Mouse (Mus musculus) splenic B cell, adult 2 months (primary cell): ENCODE results near the gene Fnip2.

ENCODE experiments used
- DNase-seq: peaks from one replicate; pipeline ENCODE4 v3.0.0-alpha.2; 2011; ENCODE audit warnings: low read depth, low spot score
- H3K27me3 ChIP-seq: 2 replicates; pipeline ENCODE4 v1.6.1; 2012; ENCODE audit warnings: mild to moderate bottlenecking, low read length, moderate library complexity, mixed read lengths; ENCODE audit not compliant: control insufficient read depth, poor library complexity, insufficient read depth, severe bottlenecking
- H3K36me3 ChIP-seq: 2 replicates; pipeline ENCODE4 v1.6.1; 2012; ENCODE audit warnings: mild to moderate bottlenecking, low read length, moderate library complexity, mixed read lengths; ENCODE audit not compliant: control insufficient read depth, poor library complexity, insufficient read depth, severe bottlenecking

Fnip2 gene

DNA sequence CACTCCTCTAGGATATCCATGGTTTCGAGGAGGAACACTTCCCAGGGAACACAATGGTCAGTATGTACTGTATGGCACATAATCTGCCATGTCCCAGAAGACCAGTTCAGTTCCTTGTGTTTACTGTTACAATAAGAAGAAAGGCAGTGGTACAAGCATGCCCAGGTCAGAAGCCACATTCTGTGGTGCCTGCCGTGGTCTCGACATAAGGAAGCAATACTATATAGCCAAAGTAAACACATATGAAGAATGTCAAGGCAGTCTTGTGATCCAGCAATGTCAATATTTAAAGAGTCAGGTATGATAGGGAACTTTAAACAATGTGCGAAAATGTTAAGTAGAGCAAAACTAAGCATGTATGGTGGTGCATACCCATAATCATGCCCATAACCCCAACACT, 44.2 kb downstream of the Fnip2 start:
- Histone ChIP-seq H3K36me3 (no peaks in the 10 kb centered on the region), H3K27me3 (no peaks in the 10 kb centered on the region; the same call in 1 of the 2 replicates)
- DNase-seq = no peak

DNA sequence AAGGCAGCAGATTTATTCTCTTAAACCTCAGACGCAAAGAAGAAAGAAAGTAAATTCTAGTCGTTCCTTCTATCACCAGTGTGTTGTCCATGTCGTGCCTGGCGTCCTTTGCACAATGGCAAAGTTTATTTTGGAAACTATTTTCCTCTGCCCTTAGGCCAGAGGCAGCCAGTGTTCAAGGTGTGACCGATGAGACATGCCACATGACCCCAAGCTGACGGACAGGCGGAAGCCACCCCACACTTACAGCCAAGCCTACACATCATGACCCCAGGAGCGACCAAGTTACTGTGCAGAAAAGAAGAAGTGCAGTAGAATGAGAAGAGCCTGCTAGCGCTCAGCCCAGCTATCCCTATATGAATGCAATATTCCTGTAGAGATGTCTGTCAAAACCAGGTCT, 47.7 kb downstream of the Fnip2 start:
- H3K27me3 ChIP-seq = no peaks in the 10 kb centered on the region; the same call in 1 of the 2 replicates
- H3K36me3 ChIP-seq = no peaks in the 10 kb centered on the region
- DNase-seq = no peak

DNA sequence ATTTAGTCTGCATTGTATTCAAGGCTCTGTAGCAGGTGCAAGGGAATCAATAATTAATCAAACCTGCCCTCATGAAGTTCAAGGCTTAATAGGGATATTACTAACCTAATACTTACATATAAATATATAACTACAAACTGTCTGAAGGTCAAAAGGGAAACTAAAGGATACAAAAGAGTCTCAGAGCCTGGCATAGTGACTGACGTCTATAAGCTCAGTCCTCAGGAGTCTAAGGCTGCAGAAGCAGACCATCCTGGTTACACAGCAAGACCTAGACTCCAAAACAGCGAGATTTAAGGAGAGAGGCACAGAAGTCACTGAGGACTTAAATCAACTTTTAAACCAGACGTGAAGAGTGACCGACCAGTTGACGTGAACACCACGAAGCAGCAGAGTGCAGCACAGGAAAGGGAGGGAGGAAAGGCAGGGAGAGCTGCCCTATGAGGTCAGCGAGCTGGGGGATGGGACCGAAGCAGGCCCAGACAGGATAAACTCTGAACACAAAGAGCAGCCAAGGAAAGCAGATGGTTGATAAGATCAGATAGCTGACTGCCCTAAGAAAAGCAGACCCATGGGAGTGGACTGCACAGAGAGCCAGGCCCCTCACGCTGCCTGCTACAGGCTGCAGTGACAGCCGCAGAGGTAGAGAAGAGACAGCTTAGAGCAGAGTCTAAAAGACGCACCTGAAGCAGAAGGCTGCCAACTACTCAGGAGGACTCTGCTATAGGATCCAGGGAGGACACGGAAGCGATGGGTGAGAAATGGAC, 48.7 kb downstream of the Fnip2 start:
- H3K27me3 ChIP-seq = no peaks in the 10 kb centered on the region; the same call in 1 of the 2 replicates
- H3K36me3 ChIP-seq = no peaks in the 10 kb centered on the region
- DNase-seq = no peak

DNA sequence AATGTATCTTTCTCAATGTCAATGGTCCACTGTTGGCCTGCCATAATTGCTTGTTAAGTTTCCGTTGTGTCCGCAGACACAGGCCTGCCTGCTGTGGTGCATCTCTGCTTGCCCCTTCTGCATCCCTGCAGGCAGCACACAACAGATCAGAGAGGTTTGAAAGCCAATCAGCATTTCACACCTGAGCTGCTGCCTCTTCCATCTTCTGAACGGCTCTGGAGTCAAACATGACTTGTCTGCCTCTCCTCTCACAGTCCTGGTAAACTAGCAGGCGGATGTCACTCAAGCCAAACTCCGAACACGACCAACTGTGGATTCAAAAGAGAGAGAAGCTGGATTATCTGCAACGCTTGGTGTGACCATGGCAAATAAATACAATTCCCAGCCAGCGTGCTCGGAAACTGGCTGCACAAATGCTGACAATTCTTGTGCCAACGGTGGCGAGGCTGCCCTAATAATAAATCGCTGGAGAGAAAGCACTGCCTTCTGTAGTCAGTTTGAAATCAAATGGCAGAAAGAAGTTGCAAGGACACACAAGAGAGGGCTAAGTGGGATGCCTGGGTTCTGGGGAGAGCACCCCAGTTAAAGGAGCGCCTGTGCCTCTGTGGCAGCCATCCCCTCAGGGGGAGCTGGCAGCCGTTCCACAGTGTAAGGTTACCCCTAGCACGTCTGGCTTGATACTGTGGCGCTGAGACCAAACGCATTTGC, 49.6 kb downstream of the Fnip2 start:
- DNase-seq = no peak

DNA sequence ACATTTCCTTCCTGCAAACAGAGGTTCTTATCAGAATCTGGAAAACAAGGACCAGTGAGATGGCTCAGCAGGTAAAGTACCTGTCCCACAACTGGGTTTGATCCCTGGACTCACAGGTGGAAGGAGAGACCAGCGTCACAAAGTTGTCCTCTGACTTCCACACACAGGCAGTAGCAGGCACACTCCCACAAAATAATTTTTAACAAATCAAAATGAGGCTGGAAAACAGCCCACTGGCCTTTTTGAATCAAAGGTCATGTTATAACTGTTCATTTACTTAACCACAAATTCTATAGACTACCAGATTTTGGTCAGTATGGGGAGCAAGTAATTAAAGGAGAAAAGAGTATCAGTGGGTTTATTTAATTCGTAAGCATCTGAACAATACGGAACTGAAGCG, 50.6 kb downstream of the Fnip2 start:
- H3K36me3 ChIP-seq = no peaks in the 10 kb centered on the region
- no peak for DNase-seq
- H3K27me3 ChIP-seq = no peaks in the 10 kb centered on the region; the same call in 1 of the 2 replicates

More for the DNA sequence above, 49.6 kb downstream of the Fnip2 start:
- H3K36me3 ChIP-seq = no peaks in the 10 kb centered on the region
- no peaks in the 10 kb centered on the region; the same call in 1 of the 2 replicates for H3K27me3 ChIP-seq

DNA sequence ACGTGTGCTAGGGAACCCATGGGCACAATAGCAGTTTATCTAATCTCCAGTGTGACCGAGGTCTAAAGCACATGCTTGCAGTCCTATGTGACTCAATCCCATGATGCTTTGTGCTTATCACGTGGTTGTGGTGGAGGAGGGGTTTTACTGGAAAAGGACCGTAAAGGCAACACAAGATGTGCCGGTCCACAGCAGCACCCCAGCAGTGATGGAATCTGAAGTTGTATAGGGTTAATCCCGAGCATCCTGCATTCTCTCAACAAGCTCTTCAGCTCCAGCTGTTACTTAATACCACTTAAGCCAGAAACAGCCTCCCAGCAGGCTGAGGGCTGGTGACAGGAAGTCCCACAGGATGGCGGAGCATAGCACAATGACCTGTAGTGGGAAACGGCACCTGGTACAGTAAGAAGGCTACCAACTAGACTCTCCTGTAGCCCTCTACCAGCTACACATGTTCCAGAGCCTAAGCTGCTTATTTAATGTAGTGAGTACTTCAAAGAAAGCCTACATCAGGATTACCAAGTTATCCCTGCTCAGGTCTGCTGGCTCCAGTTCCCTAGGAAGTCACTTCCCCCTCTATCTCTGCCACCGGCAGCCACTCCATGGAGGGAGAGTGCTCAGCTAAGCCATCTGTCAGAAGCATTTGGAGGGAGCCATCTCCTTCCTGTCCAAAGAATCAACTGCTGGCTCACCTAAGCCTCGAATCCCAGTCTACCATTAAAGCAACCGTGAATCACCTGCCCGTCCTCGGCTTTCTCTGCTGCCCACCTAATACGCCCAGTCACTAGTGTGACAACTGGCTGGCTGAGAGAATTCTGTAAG, 51.3 kb downstream of the Fnip2 start:
- DNase-seq = no peak
- Histone ChIP-seq H3K36me3 (no peaks in the 10 kb centered on the region), H3K27me3 (no peaks in the 10 kb centered on the region; the same call in 1 of the 2 replicates)

DNA sequence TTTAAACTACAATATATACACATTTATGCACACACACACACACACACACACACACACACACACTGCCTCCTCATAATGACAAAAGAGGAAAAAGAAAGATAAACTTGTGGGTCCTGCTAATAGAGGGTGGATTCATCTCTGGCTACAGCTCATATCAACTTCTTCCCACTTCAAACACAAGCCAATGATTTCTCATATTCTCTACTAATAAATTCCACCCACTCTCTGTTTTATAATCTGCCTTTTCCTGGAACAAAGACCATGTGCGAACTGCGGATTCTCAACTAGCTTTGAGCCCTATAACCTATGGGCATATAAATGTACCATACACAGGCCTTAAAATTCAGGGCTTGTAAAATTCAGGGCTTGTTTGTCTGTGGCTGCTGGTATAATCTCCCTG, 53.3 kb downstream of the Fnip2 start:
- no peak for DNase-seq
- Histone ChIP-seq H3K36me3 (no peaks in the 10 kb centered on the region), H3K27me3 (no peaks in the 10 kb centered on the region; the same call in 1 of the 2 replicates)

DNA sequence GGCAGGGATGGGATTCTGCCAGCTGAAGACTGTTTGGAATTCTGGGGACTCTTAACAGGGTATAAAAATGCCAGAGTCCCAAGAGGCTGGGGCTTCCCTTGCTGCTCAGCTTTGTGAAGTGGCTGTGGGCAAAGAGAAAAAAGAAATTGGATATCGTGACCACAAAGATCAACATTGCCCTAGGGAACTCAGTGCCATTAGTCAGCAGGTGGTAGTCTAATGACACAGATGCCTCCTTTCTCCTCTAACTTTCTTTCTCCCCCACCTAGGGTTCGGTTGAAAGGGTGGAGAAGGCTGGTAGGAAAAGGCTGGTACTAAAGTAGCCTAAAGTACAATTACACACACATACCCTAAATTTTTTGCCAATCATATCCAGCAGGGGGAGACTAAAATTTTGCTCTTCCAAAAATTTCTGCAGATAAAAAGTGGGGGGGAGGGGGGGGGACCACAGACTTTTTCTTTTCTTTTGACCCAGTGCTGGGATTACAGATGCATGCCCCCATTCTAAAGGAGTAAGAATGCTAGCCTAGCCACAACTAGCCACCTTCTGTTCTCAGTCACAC, 66.3 kb downstream of the Fnip2 start:
- Histone ChIP-seq H3K36me3 (no peaks in the 10 kb centered on the region), H3K27me3 (no peaks in the 10 kb centered on the region)
- DNase-seq = no peak

DNA sequence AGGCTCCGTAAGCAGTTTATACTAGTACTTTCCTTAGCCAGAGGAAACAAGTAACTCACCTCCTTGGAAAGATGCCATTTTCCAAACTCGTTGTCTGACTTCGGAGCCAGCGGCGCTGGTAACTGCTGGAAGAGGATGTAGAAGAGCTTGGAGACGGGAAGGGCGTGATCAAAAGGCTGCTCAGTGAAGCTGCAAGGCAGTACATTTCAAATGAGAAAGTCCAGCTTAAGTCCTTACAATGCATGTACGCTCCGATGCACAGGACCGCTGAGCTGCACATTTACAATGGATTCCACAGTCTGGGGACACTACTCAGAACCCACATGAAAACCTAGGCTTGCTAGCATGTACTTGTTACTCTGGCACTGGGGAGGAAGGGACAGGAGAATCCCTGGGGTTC, 67.3 kb downstream of the Fnip2 start:
- Histone ChIP-seq H3K27me3 (no peaks in the 10 kb centered on the region), H3K36me3 (no peaks in the 10 kb centered on the region)
- DNase-seq = no peak

DNA sequence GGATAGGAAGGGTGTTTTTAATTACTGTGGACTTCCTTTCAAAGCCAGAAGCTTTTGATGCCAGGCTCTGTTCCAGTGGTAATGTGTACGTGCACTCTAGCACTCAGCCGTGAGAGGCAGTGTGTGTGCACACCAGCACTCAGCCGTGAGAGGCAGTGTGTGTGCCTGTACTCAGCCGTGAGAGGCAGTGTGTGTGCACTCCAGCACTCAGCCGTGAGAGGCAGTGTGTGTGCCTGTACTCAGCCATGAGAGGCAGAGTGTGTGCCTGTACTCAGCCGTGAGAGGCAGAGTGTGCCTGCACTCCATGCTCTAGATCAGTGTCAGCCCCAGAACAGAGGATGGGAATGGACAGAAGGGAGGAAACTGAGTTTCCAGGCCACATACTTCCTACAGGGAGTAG, 70.9 kb downstream of the Fnip2 start:
- no peaks in the 10 kb centered on the region for H3K36me3 ChIP-seq
- H3K27me3 ChIP-seq = no peaks in the 10 kb centered on the region
- DNase-seq = no peak

DNA sequence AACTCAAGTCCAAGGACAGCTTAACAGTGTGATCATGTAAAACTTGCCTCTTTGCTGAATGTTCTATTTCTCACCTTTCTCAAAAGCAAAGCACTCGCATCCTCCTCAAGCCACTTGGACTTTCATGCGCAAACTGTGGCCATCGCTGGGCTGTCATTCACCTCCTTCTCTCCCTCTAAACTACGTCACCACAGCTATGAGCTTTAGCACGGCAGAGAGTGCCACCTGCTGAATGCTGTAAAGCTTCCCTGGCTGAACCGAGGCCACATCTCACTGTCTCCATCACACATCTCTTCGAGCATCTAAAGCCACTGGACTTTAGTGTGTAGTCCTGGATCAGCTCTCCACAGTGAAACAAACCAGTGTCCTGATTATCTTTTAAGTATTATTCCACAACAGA, 72.4 kb downstream of the Fnip2 start:
- no peak for DNase-seq
- Histone ChIP-seq H3K36me3 (no peaks in the 10 kb centered on the region), H3K27me3 (no peaks in the 10 kb centered on the region)

DNA sequence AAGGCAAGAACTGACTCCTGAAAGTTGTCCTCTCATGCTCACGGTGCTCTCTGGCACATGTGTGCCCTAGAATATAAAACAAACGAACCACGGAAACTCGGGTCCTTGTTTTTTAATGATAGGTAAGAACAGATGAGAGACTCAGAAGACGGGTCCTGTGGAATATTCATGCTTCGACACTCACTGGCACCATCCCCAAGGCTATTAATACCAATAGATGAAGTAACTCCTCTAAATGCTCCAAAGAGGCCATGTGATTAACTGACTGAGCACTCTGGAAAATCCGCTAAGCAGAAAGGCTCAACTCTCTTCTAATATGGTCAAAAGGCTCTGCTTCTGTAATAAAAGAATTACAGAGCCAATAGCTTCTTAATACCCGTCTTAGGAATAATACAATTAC, 73.6 kb downstream of the Fnip2 start:
- Histone ChIP-seq H3K27me3 (no peaks in the 10 kb centered on the region), H3K36me3 (no peaks in the 10 kb centered on the region)
- no peak for DNase-seq

DNA sequence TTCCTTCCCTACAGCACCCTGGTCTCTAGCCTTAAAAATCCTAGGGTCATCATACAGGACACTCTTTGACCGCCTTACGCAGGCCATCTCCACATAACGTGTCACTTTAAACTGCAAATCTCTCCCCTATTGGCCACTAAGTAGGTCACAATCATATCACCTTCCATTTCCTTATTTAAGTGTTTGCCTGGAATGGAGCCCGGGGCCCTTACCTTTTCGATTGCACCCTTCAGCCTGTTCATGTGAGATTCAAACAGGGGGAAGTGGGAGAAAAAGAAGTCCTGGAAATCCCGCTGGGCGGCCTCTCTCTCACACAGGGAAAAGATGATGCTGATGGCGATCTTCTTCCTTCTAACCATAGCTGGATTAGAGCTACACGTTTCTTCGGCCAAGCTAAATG, 74.5 kb downstream of the Fnip2 start:
- H3K27me3 ChIP-seq = no peaks in the 10 kb centered on the region
- H3K36me3 ChIP-seq = no peaks in the 10 kb centered on the region
- no peak for DNase-seq

DNA sequence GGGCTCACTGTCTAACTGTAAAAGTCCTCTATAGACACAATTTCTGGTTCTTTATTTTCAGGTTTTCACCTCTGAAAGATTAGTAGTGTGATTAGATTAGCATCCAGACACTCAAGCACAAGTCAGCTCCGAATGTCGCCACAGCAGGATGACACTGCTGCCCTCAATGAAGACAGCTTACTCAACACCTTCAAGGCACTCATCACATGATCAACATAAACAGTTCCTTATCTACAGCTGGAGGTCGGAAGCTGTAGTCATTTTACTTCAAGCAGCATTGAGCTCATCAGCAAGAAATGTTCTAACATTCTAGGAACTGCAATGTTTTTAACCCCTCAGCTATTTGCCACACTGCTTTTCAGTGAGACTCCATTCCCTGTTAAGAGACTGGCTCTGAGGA, 76.0 kb downstream of the Fnip2 start:
- Histone ChIP-seq H3K27me3 (no peaks in the 10 kb centered on the region), H3K36me3 (no peaks in the 10 kb centered on the region)
- no peak for DNase-seq
